Mouse (Mus musculus) neural tube, embryonic 11.5 days (tissue): ENCODE measurements around the gene Ryr1. TPM values are rescaled to one million over a fixed set of nuclear protein-coding genes. Genes with fewer than 3 reads are reported as not detected.

Source experiments
- ATAC-seq: fragments of 200-750 bp; cut with Nextera tagmentation; 2 replicates; pipeline ENCODE4 v1.8.0; 2017; ENCODE audit warnings: moderate number of reproducible peaks, mild to moderate bottlenecking, moderate TSS enrichment, moderate library complexity; ENCODE audit not compliant: insufficient read depth, low FRiP score, low TSS enrichment
- DNase-seq: peaks from one replicate; pipeline ENCODE4 v3.0.0-alpha.2; 2015; ENCODE audit warnings: low spot score
- H3K27ac ChIP-seq: fragments of 300-500 bp; sonication (generic); 2 replicates; pipeline ENCODE4 v1.5.1; 2014; ENCODE audit warnings: low read depth, mild to moderate bottlenecking, low read length
- H3K27me3 ChIP-seq: fragments of 300-500 bp; sonication (generic); 2 replicates; pipeline ENCODE4 v1.6.1; 2014; ENCODE audit warnings: mild to moderate bottlenecking, low read length, mixed read lengths; ENCODE audit not compliant: control insufficient read depth, insufficient read depth
- H3K36me3 ChIP-seq: fragments of 300-500 bp; sonication (generic); 2 replicates; pipeline ENCODE4 v1.6.1; 2014; ENCODE audit warnings: mild to moderate bottlenecking, low read length, moderate library complexity, mixed read lengths; ENCODE audit not compliant: control insufficient read depth, insufficient read depth
- H3K4me1 ChIP-seq: fragments of 300-500 bp; sonication (generic); 2 replicates; pipeline ENCODE4 v1.6.1; 2014; ENCODE audit warnings: low read length, mixed read lengths; ENCODE audit not compliant: control insufficient read depth, insufficient read depth
- H3K4me2 ChIP-seq: fragments of 300-500 bp; sonication (generic); 2 replicates; pipeline ENCODE4 v1.6.1; 2014; ENCODE audit warnings: low read depth, mild to moderate bottlenecking, moderate library complexity
- H3K4me3 ChIP-seq: fragments of 300-500 bp; sonication (generic); 2 replicates; pipeline ENCODE4 v1.5.1; 2014; ENCODE audit warnings: low read depth, low read length
- H3K9ac ChIP-seq: fragments of 300-500 bp; sonication (generic); 2 replicates; pipeline ENCODE4 v1.6.1; 2014; ENCODE audit warnings: mild to moderate bottlenecking, low read length
- H3K9me3 ChIP-seq: fragments of 300-500 bp; sonication (generic); 2 replicates; pipeline ENCODE4 v1.6.1; 2016; ENCODE audit warnings: low read length; ENCODE audit not compliant: control insufficient read depth
- WGBS: fragments of 180-500 bp; shearing (Covaris S2); extraction: QIAGEN DNeasy Blood & Tissue Kit; methylation state at CpG from one replicate; pipeline ENCODE4 v1.1.7; 2014; 5-methylcytosine and 5-hydroxymethylcytosine counted together
- polyA plus RNA-seq: library from polyadenylated mRNA; unstranded; fragments of >200 nt; fragmentation: Nextera tagmentation; extraction: Ambion mirVana; gene quantifications from 2 replicates; pipeline ENCODE4 v1.2.1, GENCODE M21; 2014

The Ryr1 gene
- polyA plus RNA-seq, 1 experiment from 2014 or later, result 2.0 TPM

- no peak overlapping the region for H3K27ac ChIP-seq
- H3K4me2 ChIP-seq, result no peak overlapping the region
- no peaks in the 10 kb centered on the region for H3K4me1 ChIP-seq
- H3K9me3 ChIP-seq, result no peaks in the 10 kb centered on the region
- 75% methylated on average over 4 of the region's 4 CpGs for WGBS
- no peaks in the 10 kb centered on the region for H3K36me3 ChIP-seq
- no peak overlapping the region for H3K9ac ChIP-seq
- no peaks in the 10 kb centered on the region for H3K27me3 ChIP-seq
- DNase-seq, result no peak
- H3K4me3 ChIP-seq, result no peak overlapping the region
- ATAC-seq, result no peak
Measured at GRCm38 (mm10) chr7:29026811-29027210, 98.2 kb downstream of the Ryr1 start.

GRCm38 (mm10) chr7:29026195-29026594 lies 98.8 kb downstream of the Ryr1 start:
- Histone ChIP-seq H3K9me3 (no peaks in the 10 kb centered on the region), H3K27ac (no peak overlapping the region), H3K9ac (no peak overlapping the region), H3K36me3 (no peaks in the 10 kb centered on the region), H3K4me3 (no peak overlapping the region), H3K4me2 (no peak overlapping the region), H3K27me3 (no peaks in the 10 kb centered on the region), H3K4me1 (no peaks in the 10 kb centered on the region)
- ATAC-seq (no peak), DNase-seq (no peak)
- WGBS, result 93% methylated on average over 5 of the region's 5 CpGs

GRCm38 (mm10) chr7:29025566-29025965 lies 99.4 kb downstream of the Ryr1 start:
- H3K27me3 ChIP-seq, result peaks cover 3% of the 10 kb centered on the region
- no peak for ATAC-seq
- no peaks in the 10 kb centered on the region for H3K9me3 ChIP-seq
- 82% methylated on average over 7 of the region's 7 CpGs for WGBS
- DNase-seq, result no peak
- no peaks in the 10 kb centered on the region for H3K36me3 ChIP-seq
- no peak overlapping the region for H3K4me2 ChIP-seq
- H3K4me3 ChIP-seq, result no peak overlapping the region
- no peaks in the 10 kb centered on the region for H3K4me1 ChIP-seq
- no peak overlapping the region for H3K27ac ChIP-seq
- H3K9ac ChIP-seq, result no peak overlapping the region

- no peak overlapping the region for H3K4me3 ChIP-seq
- no peak overlapping the region for H3K9ac ChIP-seq
- H3K9me3 ChIP-seq, result no peaks in the 10 kb centered on the region
- ATAC-seq (no peak), DNase-seq (no peak)
- H3K4me2 ChIP-seq, result no peak overlapping the region
- 90% methylated on average over 8 of the region's 8 CpGs for WGBS
- H3K27ac ChIP-seq, result no peak overlapping the region
- H3K4me1 ChIP-seq, result no peaks in the 10 kb centered on the region
- no peaks in the 10 kb centered on the region for H3K36me3 ChIP-seq
- H3K27me3 ChIP-seq, result peaks cover 21% of the 10 kb centered on the region
Measured at GRCm38 (mm10) chr7:29023514-29023913, 101.5 kb downstream of the Ryr1 start.

- Histone ChIP-seq H3K9me3 (no peaks in the 10 kb centered on the region), H3K27me3 (peaks cover 30% of the 10 kb centered on the region), H3K27ac (no peak overlapping the region), H3K4me3 (no peak overlapping the region), H3K9ac (no peak overlapping the region), H3K4me2 (no peak overlapping the region), H3K36me3 (no peaks in the 10 kb centered on the region), H3K4me1 (no peaks in the 10 kb centered on the region)
- DNase-seq (no peak), ATAC-seq (no peak)
- 85% methylated on average over 8 of the region's 8 CpGs for WGBS
Measured at GRCm38 (mm10) chr7:29022479-29022878, 102.5 kb downstream of the Ryr1 start.

GRCm38 (mm10) chr7:29019447-29020220 lies 105.3 kb downstream of the Ryr1 start:
- peaks cover 32% of the 10 kb centered on the region for H3K27me3 ChIP-seq
- H3K4me2 ChIP-seq, result peak overlapping the region; percentile 61
- 4% methylated on average over 84 of the region's 88 CpGs for WGBS
- peaks cover 4% of the 10 kb centered on the region; the same call in 1 of the 2 replicates for H3K9me3 ChIP-seq
- H3K36me3 ChIP-seq, result no peaks in the 10 kb centered on the region
- peak overlapping the region; percentile 41; the same call in 1 of the 2 replicates for H3K9ac ChIP-seq
- no peaks in the 10 kb centered on the region for H3K4me1 ChIP-seq
- H3K27ac ChIP-seq, result no peak overlapping the region
- DNase-seq, result no peak
- peak overlapping the region; percentile 37 for H3K4me3 ChIP-seq
- no peak for ATAC-seq

GRCm38 (mm10) chr7:29017222-29017621 lies 107.8 kb downstream of the Ryr1 start:
- WGBS, result 88% methylated on average over 7 of the region's 7 CpGs
- Histone ChIP-seq H3K27me3 (peaks cover 32% of the 10 kb centered on the region), H3K4me2 (no peak overlapping the region), H3K9me3 (peaks cover 4% of the 10 kb centered on the region; the same call in 1 of the 2 replicates), H3K27ac (peak overlapping the region; percentile 10; the same call in 1 of the 2 replicates), H3K4me1 (no peaks in the 10 kb centered on the region), H3K36me3 (no peaks in the 10 kb centered on the region), H3K9ac (no peak overlapping the region), H3K4me3 (no peak overlapping the region)
- DNase-seq (no peak), ATAC-seq (no peak)

GRCm38 (mm10) chr7:29016440-29016839 lies 108.5 kb downstream of the Ryr1 start:
- no peaks in the 10 kb centered on the region for H3K36me3 ChIP-seq
- no peak for ATAC-seq
- peaks cover 4% of the 10 kb centered on the region; the same call in 1 of the 2 replicates for H3K9me3 ChIP-seq
- H3K4me2 ChIP-seq, result no peak overlapping the region
- 85% methylated on average over 7 of the region's 7 CpGs for WGBS
- H3K27me3 ChIP-seq, result peaks cover 32% of the 10 kb centered on the region
- no peaks in the 10 kb centered on the region for H3K4me1 ChIP-seq
- no peak overlapping the region for H3K4me3 ChIP-seq
- no peak overlapping the region for H3K27ac ChIP-seq
- no peak for DNase-seq
- no peak overlapping the region for H3K9ac ChIP-seq

GRCm38 (mm10) chr7:29014984-29015383 lies 110.0 kb downstream of the Ryr1 start:
- DNase-seq (no peak), ATAC-seq (no peak)
- Histone ChIP-seq H3K27me3 (peaks cover 25% of the 10 kb centered on the region), H3K4me1 (no peaks in the 10 kb centered on the region), H3K9ac (no peak overlapping the region), H3K4me2 (no peak overlapping the region), H3K9me3 (peaks cover 4% of the 10 kb centered on the region; the same call in 1 of the 2 replicates), H3K36me3 (no peaks in the 10 kb centered on the region), H3K4me3 (no peak overlapping the region), H3K27ac (no peak overlapping the region)
- WGBS, result 96% methylated on average over 1 of the region's 1 CpGs
